Mouse (Mus musculus) lung, postnatal 0 days (tissue): ENCODE data around the gene Arid3a. TPM values are rescaled to one million over a fixed set of nuclear protein-coding genes. Genes with fewer than 3 reads are reported as not detected.

Source experiments
- ATAC-seq: fragments of 200-750 bp; cut with Nextera tagmentation; 2 replicates; pipeline ENCODE4 v1.8.0; 2017; ENCODE audit warnings: moderate library complexity
- DNase-seq: peaks from one replicate; pipeline ENCODE4 v3.0.0-alpha.2; 2016; ENCODE audit warnings: low spot score
- H3K27ac ChIP-seq: fragments of 300-500 bp; sonication (generic); 2 replicates; pipeline ENCODE4 v1.5.1; 2014; ENCODE audit warnings: antibody characterized with exemption, mild to moderate bottlenecking, low read length, mixed read lengths
- H3K27me3 ChIP-seq: fragments of 300-500 bp; sonication (generic); replicated peaks from 2 replicates; pipeline ENCODE4 v1.6.1; 2014; ENCODE audit warnings: low read length, mixed read lengths; ENCODE audit not compliant: insufficient read depth
- H3K36me3 ChIP-seq: fragments of 300-500 bp; sonication (generic); 2 replicates; pipeline ENCODE4 v1.6.1; 2014; ENCODE audit warnings: low read length, mixed read lengths; ENCODE audit not compliant: insufficient read depth
- H3K4me1 ChIP-seq: fragments of 300-500 bp; sonication (generic); 2 replicates; pipeline ENCODE4 v1.6.1; 2014; ENCODE audit warnings: antibody characterized with exemption, low read depth, low read length, mixed read lengths; ENCODE audit not compliant: insufficient read depth
- H3K4me2 ChIP-seq: fragments of 300-500 bp; sonication (generic); replicated peaks from 2 replicates; pipeline ENCODE4 v1.6.1; 2014; ENCODE audit warnings: low read depth, mild to moderate bottlenecking, low read length, moderate library complexity, mixed read lengths
- H3K4me3 ChIP-seq: fragments of 300-500 bp; sonication (generic); 2 replicates; pipeline ENCODE4 v1.5.1; 2014; ENCODE audit warnings: low read depth, low read length
- H3K9ac ChIP-seq: fragments of 300-500 bp; sonication (generic); replicated peaks from 2 replicates; pipeline ENCODE4 v1.6.1; 2014; ENCODE audit warnings: low read depth, mild to moderate bottlenecking
- H3K9me3 ChIP-seq: fragments of 300-500 bp; sonication (generic); 2 replicates; pipeline ENCODE4 v1.6.1; 2016; ENCODE audit warnings: low read length, mixed read lengths
- CTCF ChIP-seq: IDR thresholded peaks from 2 replicates; pipeline ENCODE4 v1.5.1; 2016; ENCODE audit warnings: antibody characterized with exemption, mild to moderate bottlenecking
- EP300 ChIP-seq: IDR thresholded peaks from 2 replicates; pipeline ENCODE4 v1.6.1; 2016; ENCODE audit warnings: antibody characterized with exemption, mild to moderate bottlenecking, control low read depth
- WGBS: fragments of 180-500 bp; shearing (Covaris S2); extraction: QIAGEN DNeasy Blood & Tissue Kit; methylation state at CpG from one replicate; pipeline ENCODE4 v1.1.7; 2014; 5-methylcytosine and 5-hydroxymethylcytosine counted together
- polyA plus RNA-seq: library from polyadenylated mRNA; unstranded; fragments of >200 nt; fragmentation: Nextera tagmentation; extraction: Ambion mirVana; gene quantifications from 2 replicates; pipeline ENCODE4 v1.2.1, GENCODE M21; 2015

Arid3a gene
- polyA plus RNA-seq, 1 experiment from 2014 or later, result 4.8 TPM

GRCm38 (mm10) chr10:79918231-79919078 is 8.4 kb upstream of the Arid3a start:
- Histone ChIP-seq H3K9me3 (no peaks in the 10 kb centered on the region), H3K4me3 (peak overlapping the region; percentile 23; the same call in 1 of the 2 replicates), H3K36me3 (no peaks in the 10 kb centered on the region), H3K4me1 (peaks cover 21% of the 10 kb centered on the region; the same call in 1 of the 2 replicates), H3K27me3 (peaks cover 35% of the 10 kb centered on the region), H3K4me2 (peak overlapping the region; percentile 50), H3K9ac (0 out of 2 replicates have a peak overlapping the region, but pooled peaks have one; percentile 3), H3K27ac (no peak overlapping the region)
- DNase-seq (peak; percentile 51), ATAC-seq (no peak)
- 11% methylated on average over 34 of the region's 35 CpGs for WGBS
- TF ChIP-seq EP300, result no peak
- no peak for TF ChIP-seq CTCF

GRCm38 (mm10) chr10:79919251-79919849 is 7.5 kb upstream of the Arid3a start:
- H3K4me3 ChIP-seq, result peak overlapping the region; percentile 10; the same call in 1 of the 2 replicates
- peak; percentile 46 for DNase-seq
- H3K9me3 ChIP-seq, result no peaks in the 10 kb centered on the region
- H3K9ac ChIP-seq, result no peak overlapping the region
- no peak for ATAC-seq
- peaks cover 21% of the 10 kb centered on the region; the same call in 1 of the 2 replicates for H3K4me1 ChIP-seq
- 9% methylated on average over 20 of the region's 21 CpGs for WGBS
- peaks cover 35% of the 10 kb centered on the region for H3K27me3 ChIP-seq
- H3K27ac ChIP-seq, result no peak overlapping the region
- H3K4me2 ChIP-seq, result peak overlapping the region; percentile 50
- no peaks in the 10 kb centered on the region for H3K36me3 ChIP-seq
- TF ChIP-seq EP300 (no peak), CTCF (no peak)

- H3K9ac ChIP-seq, result no peak overlapping the region
- H3K4me2 ChIP-seq, result no peak overlapping the region
- TF ChIP-seq EP300 (no peak), CTCF (no peak)
- no peak overlapping the region for H3K4me3 ChIP-seq
- 25% methylated on average over 26 of the region's 26 CpGs for WGBS
- DNase-seq, result no peak
- H3K27me3 ChIP-seq, result peaks cover 35% of the 10 kb centered on the region
- peaks cover 21% of the 10 kb centered on the region; the same call in 1 of the 2 replicates for H3K4me1 ChIP-seq
- H3K27ac ChIP-seq, result no peak overlapping the region
- no peaks in the 10 kb centered on the region for H3K36me3 ChIP-seq
- ATAC-seq, result no peak
- no peaks in the 10 kb centered on the region for H3K9me3 ChIP-seq
Measured at GRCm38 (mm10) chr10:79920056-79920890, 6.6 kb upstream of the Arid3a start.

GRCm38 (mm10) chr10:79920958-79921535 is 5.8 kb upstream of the Arid3a start, which contains the start of gene R3hdm4:
R3hdm4 (minus strand) TSS chr10:79921208.
- no peak within 1 kb of the TSS for H3K4me3 ChIP-seq
- ATAC-seq, result no peak
- H3K27me3 ChIP-seq, result peaks cover 35% of the 10 kb centered on the region
- no peak for DNase-seq
- no peak within 1 kb of the TSS for H3K9ac ChIP-seq
- TF ChIP-seq CTCF, result no peak
- no peak for TF ChIP-seq EP300
- WGBS, result 6% methylated on average over 27 of the region's 41 CpGs
- no peak within 1 kb of the TSS for H3K27ac ChIP-seq
- peak within 1 kb of the TSS; percentile 27; the same call in 1 of the 2 replicates for H3K4me2 ChIP-seq
- no peaks in the 10 kb centered on the region for H3K36me3 ChIP-seq
- no peaks in the 10 kb centered on the region for H3K9me3 ChIP-seq
- H3K4me1 ChIP-seq, result peaks cover 19% of the 10 kb centered on the region; the same call in 1 of the 2 replicates

- Histone ChIP-seq H3K4me3 (no peak overlapping the region), H3K9ac (no peak overlapping the region), H3K4me1 (peaks cover 20% of the 10 kb centered on the region; the same call in 1 of the 2 replicates), H3K27me3 (peaks cover 35% of the 10 kb centered on the region), H3K4me2 (peak overlapping the region; percentile 27; the same call in 1 of the 2 replicates), H3K9me3 (no peaks in the 10 kb centered on the region), H3K27ac (no peak overlapping the region), H3K36me3 (no peaks in the 10 kb centered on the region)
- ATAC-seq (no peak), DNase-seq (no peak)
- TF ChIP-seq EP300, result no peak
- TF ChIP-seq CTCF, result no peak
- 5% methylated on average over 33 of the region's 34 CpGs for WGBS
Measured at GRCm38 (mm10) chr10:79921572-79921971, 5.3 kb upstream of the Arid3a start.
